Mouse (Mus musculus) mouse trophoblast stem cell (cell line): ENCODE measurements around the gene Nkap.
"Not testable (repeated sequence)": the region's sequence is repeated elsewhere in the genome, so short reads cannot be mapped to it uniquely, and the experiment has no call there.

ENCODE experiments used
- in situ Hi-C, 2 experiments: fragments of 300-500 bp; cut with MseI, MboI; formaldehyde crosslinking; loops; 2 replicates in 1 of 2; 3 replicates in 1 of 2; pipeline ENCODE4 v1.15.1; 2025

Gene Nkap

GRCm38 (mm10) chrX:37126671-37127358, at the start of gene Nkap:
Nkap (plus strand) TSS chrX:37126795.
- in situ Hi-C loops: no loop called here

DNA sequence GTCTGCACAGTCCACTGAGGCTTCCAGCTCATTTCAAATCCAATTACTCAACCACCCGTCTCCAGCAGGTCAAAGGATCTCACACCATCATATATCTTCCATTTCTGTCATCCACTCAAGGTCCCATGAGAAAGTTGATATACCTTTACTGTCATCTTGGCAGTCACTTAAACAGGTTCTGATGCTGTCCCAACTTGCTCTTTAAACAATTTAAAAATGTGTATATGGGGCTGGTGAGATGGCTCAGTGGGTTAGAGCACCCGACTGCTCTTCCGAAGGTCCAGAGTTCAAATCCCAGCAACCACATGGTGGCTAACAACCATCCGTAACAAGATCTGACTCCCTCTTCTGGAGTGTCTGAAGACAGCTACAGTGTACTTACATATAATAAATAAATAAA, 46.2 kb upstream of the Nkap start:
- in situ Hi-C loops: not testable (repeated sequence)

GRCm38 (mm10) chrX:37081194-37081593, 45.4 kb upstream of the Nkap start:
- in situ Hi-C loops: no loop called here

- in situ Hi-C loops: no loop called here
Measured at GRCm38 (mm10) chrX:37084318-37084926, 42.2 kb upstream of the Nkap start.

DNA sequence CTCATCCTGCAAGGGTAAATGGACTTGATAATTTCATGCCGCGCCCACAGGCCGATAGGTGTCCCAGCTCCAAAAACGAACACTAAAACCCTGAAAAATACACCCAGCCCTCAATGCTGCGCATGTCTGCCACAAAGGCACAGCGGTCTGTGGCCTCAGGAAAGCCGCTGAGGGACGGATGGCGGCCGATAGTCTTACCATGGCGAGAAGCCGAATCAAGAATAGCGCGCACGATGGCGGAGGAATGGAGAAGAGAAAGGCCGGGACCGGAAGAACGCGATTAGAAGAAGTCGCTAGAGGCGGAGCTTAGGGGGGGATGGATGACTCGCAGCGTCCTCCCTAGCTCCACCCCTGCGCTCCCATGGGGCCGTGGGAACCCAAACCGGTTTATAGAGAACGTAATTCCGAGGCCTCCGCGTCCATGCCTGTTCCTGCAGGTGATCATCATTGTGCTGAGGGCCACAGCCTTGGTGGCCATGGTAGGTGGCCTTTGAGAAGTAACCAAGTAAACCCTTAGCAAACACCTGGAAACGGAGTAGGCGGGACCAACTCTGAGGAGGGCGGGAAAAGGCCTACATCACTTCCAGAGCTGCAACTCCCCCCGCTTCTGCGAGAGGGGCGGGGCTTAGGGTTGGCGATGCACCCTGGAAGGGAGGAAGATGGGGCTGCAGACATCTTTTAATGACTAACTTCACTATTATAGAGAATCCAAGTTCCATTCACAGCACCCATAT, 41.5 kb upstream of the Nkap start, which contains the start of gene Rpl39:
TSS of gene Rpl39 (minus strand) at position 476 of the 734 bp plus-strand sequence.
- in situ Hi-C loops: no loop called here

DNA sequence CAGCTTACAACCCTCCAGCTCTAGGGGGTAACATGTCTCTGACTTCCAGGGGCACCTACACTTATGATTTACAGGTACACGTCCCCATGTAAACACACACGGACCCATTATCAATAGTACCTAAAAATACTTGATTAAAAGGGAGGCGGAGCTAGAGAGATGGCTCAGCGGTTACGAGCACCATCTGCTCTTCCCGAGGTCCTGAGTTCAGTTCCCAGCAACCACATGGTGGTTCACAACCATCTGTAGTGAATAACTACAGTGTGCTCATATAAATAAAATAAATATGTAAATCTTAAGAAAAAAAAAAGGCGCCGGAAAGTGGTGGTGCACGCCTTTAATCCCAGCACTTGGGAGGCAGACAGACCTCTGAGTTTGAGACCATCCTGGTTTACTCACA, 40.9 kb upstream of the Nkap start:
- in situ Hi-C loops: no loop called here

DNA sequence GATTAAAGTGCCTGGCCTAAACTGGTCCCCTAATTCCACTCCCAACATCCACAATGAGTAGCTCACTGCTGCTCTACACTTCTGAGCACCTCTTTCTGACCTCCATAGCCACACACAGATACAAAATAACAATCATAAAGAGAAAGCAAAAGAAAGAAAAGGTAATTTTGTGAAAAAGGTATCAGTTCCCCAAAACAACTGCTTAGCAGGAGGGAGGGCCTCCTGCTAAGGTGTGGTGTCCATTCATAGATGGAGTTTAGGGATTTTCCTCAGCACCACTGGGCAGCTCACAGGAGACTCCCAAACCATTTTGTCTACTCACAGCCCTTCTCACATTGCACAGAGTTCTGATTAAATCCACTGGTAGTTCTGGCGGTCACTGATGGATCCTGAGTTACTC, 37.8 kb upstream of the Nkap start:
- in situ Hi-C loops: no loop called here

DNA sequence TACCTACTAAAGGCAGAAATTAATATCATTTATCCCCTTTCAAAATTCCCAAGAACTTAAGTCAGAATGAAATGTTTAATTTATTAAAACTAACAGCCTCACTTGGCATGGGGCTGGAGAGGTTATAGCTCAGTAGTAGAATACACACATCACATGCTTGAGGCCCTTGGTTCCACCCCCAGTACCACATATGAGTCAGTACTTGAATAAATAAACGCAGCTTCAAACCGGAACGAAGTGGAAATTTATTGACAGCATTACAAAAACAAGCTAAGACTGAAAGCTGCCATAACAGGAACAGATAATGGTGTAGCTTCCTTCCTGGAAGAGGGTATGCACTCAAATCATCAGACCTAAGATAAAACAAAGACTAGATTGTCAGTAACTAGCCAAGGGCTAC, 35.1 kb upstream of the Nkap start:
- in situ Hi-C loops: no loop called here

DNA sequence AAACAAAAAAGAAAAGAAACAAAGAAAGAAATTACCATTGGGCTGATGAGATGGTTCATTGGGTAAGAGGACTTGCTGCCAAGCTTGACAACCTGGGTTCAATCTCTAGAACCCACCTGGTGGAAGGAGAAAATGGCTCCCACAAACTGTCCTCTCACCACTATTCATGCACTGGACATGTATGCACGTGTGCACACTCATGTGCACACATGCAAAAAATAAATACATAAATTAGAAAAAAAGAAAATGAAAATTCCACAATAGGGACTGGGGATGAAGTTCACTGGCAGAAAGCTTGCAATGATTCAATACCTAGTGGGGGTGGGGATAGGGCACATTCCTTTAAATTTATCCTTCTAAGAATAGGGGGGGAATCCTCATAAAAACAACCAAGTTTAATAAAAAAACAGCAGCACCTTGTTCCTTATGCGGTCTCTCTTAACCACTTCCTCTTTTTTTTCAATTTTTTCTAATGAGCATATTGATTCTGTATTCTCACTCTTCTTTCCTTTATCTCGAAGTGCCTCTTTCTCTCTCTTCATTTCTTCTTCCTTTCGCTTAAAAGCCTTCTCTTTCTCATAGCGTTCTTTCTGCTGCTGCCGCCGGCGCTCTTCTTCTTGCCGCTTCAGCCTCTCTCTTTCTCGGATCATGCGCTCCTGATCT, 31.4 kb upstream of the Nkap start:
- in situ Hi-C loops: no loop called here

DNA sequence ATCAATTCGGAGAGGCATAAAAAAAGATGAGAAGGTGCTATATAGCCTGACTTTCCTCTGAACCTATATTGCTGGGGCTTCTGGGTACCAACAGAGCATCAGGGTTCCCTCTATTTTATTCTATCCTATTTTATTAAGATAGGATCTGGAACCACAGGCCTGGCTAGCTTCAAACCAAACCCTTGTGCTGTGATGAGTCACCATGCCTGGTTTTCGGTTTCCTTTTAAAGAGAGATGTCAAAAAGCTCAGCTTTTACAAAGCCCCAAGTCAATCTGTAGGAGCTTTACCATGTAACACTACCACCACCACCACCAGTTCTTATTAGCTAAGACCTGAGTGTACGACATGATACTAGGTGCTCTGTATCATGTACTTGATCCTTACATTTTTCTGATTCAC, 27.9 kb upstream of the Nkap start:
- in situ Hi-C loops: no loop called here

GRCm38 (mm10) chrX:37103826-37104225, 22.8 kb upstream of the Nkap start:
- in situ Hi-C loops: loop anchor here in 1 of 2 experiments (5.0 kb wide), 1 partner anchor 52 kb away; no protein-coding TSS in a partner anchor

GRCm38 (mm10) chrX:37109526-37110192, 16.9 kb upstream of the Nkap start:
- in situ Hi-C loops: no loop called here

DNA sequence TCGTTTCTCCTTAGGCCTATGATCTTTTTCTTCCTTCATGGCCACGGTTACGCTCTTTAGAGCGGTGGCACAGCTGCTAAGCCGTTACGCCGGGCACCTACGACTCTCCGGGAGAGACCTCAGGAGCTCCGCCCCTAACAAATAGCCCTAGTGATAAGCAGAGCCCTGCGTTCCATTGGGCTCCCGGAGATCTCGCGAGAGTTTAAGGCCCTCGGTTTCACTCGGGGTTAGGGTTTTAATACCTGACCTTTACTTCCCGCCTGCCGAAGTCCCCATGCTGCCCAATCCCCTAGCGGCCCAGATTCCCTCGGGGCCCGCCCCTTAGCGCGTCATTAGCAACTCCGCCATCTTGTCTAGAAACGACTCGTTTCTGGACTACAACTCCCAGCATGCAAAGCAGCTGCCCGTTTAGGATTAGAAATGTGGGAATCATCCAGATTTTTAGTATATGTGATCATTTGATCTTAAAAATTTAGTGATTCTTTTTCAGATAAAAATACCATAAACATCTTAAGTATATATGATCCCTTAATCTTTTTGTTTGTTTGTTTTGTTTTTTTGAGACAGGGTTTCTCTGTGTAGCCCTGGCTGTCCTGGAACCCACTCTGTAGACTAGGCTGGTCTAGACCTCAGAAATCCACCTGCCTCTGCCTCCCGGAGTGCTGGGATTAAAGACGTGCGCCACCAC, 16.3 kb upstream of the Nkap start, which contains the start of gene Upf3b:
TSS of gene Upf3b (minus strand) at position 130 of the 688 bp plus-strand sequence.
- in situ Hi-C loops: no loop called here

GRCm38 (mm10) chrX:37110881-37111193, 15.8 kb upstream of the Nkap start:
- in situ Hi-C loops: no loop called here

DNA sequence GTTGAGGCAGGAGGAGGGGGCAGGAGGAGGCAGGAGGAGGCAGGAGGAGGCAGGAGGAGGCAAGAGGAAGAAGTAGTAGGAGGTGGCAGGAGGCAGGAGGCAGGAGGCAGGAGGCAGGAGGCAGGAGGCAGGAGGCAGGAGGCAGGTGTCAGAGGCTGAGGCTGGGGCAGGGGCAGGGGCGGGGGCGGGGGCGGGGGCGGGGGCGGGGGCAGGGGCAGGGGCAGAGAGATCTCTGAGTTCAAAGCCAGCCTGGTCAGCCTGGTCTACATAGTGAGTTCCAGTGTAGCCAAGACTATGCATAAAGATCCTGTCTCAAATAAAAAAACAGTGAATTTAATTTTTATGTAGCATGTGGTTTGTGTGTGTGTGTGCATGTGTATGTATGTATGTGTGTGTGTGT, 9.5 kb upstream of the Nkap start:
- in situ Hi-C loops: no loop called here

GRCm38 (mm10) chrX:37119585-37119984, 7.0 kb upstream of the Nkap start:
- in situ Hi-C loops: no loop called here

GRCm38 (mm10) chrX:37120212-37120611, 6.4 kb upstream of the Nkap start:
- in situ Hi-C loops: no loop called here

DNA sequence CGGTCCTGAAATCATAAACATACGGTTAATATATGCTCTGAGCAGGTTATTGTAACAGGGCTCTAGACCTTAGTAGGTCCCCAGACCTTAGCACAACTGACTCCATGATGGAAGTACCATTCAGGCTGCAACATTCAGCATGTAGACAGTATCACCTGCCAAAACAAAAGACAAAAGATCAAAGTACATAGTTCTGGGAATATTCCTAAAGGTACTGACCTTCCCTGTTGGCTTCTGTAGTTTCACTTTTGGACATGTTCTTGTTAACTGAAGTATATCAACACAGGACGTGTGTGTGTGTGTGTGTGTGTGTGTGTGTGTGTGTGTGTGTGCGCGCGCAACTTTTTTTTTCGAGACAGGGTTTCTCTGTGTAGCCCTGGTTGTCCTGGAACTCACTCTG, 1.1 kb upstream of the Nkap start:
- in situ Hi-C loops: no loop called here

- in situ Hi-C loops: no loop called here
Measured at GRCm38 (mm10) chrX:37141732-37142131, 15.1 kb downstream of the Nkap start.

DNA sequence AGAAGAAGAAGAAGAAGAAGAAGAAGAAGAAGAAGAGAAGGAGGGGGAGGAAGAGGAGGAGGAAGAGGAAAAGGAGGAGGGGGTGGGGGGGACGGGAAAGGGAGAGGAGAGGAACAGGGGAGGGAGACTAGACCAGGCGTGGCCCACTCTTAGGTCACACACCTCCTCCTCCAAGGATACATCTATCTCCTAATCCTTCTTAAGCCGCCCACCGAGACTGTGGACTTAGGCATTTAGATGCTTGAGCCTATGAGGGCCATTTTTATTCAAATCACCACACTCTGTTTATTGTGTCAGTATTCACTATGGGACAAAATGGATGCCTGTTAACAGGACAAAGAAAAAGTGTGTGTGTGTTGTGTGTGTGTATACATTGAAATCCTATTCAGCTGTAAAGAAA, 17.9 kb downstream of the Nkap start:
- in situ Hi-C loops: not testable (repeated sequence)

- in situ Hi-C loops: no loop called here
Measured at GRCm38 (mm10) chrX:37144954-37145353, 18.4 kb downstream of the Nkap start.
